Mouse (Mus musculus) c-Kit-positive CD71-positive TER-119-positive erythroid progenitor cells, embryonic 14.5 days (primary cell): ENCODE results near the gene Tmem200a.

Experiments
- DNase-seq: peaks from one replicate; pipeline ENCODE4 v3.0.0-alpha.2; 2013; ENCODE audit warnings: low spot score

Gene Tmem200a

DNA sequence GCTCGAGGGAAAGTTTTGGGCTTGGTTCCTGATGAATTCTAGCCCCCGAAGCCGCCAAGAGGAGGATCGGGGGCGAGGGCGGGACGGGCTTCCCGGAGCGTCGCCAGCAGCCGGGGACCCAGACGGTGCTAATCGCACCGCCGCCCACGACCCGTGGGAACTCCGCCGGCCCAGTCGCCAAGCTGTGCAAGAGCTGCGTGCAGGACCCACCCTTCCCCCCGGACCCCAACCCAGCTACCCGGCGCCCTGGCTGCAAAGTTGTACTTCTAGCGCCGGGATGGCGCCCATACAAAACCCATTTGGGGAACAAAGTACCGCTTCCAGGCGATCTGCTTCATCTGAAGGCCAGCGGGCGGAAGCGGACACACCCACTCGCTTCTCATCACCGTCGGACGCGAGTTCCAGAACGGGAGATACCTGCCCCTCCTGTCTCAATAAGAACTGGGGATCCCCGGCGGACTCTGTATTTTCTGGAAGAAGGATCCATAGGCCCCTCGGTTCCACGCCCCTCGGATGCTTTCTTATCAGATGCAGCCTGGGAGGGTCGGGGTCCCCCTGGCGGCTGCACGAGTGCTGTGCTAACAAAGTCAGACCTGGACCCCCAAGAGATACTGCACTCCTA lies at the start of gene Tmem200a:
Gene Tmem200a (minus strand): TSS at position 532 of the 622 bp plus-strand sequence.
- no peak for DNase-seq

DNA sequence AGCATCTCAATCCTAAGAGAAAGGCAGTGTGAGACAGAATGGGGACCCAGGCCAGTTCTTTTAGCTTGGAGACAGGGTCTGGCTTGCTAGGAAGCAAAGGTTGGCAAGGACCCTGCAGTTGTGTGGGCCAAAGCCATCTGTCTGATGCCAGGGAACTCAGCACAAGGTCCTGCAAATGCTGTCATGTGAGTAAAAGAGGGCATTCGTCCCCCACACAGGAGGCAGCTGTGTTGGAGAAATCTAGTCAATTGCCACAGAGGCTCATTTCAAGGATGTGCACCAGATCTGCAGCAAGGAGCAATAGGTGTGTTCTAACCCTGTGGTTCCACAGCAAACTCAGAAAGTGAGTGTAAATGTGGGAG lies 41.0 kb upstream of the Tmem200a start:
- no peak for DNase-seq

DNA sequence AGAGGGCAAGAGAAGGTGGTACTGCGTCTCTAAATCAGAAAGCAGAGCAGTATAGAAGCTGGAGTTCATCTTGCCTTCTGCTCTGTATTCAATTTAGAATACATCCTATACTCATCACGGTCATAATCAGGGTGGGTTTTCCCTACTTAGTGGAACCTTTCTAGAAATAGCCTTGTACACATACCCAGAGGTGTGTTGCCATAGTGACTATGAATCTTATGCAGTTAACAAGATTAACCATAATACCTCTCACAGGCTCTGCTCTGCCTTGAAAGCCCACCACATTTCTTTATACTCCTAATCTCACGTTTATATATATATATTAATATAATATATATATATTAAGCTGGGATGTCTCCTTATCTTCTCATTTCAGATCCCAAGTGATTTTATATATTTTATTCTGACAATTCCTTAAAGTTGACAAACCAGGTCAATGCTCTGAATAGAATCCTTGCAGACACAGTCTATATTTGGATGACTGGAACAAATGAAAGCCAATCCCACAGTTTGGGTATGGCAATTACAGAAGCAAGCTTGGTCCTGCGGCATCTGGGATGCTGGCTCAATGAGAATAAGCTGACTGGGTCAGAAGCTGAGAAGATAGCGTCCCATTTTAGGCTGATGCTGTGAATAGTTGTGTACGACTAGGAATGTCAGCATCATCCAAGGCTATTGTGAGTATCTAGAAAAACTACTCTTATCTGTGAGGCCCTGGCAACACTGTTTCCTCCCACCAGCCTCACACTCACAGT lies 40.4 kb upstream of the Tmem200a start:
- no peak for DNase-seq

DNA sequence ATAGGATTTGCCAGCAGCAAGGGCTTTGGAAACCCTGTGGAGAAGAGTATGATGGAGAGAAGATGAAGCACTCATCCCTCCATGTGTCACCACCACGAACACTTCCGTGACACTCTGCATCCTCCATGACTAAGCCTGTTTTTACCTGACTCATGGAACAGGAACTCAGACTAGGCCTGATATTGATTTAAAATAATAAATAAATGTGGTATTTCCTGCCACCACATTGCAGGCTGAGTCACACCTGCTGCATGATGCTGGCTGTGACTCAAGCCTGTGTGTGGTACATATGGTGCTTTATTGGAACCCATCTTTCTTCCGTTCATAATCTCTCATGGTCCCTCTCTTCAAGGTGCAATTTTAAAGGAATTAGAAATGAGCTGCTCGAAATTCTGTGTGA lies 35.6 kb upstream of the Tmem200a start:
- no peak for DNase-seq

DNA sequence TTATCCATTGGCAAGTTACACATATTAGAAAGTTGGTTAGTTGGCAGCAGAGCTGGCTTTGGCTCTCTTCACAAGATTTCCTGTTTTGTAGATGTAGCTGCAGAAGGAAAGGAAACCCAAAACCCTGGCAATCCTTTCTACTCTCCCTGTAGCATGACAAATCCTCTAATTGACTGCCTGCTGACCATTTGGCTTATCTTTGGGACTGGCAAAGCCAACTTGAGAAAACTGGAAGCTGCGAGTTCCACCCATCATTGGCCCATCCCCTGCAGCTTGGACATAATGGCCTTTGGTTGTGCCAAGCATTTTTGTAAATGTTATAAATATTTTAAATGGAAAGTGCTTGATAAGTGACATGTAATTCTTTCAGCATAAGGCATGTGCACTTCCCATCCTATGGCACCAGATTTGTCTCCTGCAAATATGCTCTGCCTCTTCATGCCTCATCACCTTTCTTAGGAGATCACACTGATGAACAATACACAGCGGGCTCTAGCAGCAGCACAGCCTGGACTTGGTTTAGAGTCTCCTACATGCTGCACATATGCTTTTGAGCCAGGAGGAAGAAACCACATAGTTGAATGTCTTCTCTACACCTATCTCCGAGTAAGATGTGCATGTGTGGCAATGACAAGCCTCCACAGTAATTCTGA lies 24.6 kb upstream of the Tmem200a start:
- DNase-seq: no peak

DNA sequence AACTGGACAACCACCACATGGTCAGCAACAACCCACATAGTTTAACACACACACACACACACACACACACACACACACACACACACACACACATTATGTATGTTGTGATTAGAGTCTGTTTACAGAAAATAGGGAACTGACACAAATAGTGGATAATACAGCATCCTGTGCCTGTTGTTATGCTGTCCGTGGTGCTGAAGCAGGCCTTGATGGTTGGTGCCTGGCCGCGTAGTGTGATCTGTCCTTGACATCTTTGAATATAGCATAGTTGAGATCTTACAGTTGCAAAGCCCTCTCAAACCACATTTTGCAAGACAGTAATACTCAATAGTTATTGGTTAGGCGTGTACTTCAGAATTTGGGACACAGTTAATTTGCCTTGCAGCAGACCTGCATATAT lies 3.2 kb upstream of the Tmem200a start:
- DNase-seq: no peak

DNA sequence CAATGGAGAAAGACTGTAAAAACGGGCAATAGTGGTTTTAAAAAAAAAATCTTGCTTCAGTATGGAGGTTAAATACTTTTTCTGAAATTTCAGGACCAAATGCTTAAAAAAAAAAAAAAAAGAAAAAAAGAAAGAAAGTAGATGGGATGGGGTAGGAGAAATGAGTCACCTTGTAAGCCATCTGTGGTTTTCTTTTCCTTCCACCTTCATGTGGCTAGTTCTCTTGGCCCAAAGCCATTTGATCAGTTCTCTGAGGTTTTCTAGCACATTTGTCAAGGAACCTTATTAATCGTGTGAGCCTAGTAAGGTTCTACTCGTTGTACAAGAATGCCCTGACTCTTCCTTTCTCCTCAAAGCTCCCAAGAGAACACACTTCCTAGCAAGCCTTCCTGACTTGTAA lies 826 bp upstream of the Tmem200a start:
- no peak for DNase-seq

DNA sequence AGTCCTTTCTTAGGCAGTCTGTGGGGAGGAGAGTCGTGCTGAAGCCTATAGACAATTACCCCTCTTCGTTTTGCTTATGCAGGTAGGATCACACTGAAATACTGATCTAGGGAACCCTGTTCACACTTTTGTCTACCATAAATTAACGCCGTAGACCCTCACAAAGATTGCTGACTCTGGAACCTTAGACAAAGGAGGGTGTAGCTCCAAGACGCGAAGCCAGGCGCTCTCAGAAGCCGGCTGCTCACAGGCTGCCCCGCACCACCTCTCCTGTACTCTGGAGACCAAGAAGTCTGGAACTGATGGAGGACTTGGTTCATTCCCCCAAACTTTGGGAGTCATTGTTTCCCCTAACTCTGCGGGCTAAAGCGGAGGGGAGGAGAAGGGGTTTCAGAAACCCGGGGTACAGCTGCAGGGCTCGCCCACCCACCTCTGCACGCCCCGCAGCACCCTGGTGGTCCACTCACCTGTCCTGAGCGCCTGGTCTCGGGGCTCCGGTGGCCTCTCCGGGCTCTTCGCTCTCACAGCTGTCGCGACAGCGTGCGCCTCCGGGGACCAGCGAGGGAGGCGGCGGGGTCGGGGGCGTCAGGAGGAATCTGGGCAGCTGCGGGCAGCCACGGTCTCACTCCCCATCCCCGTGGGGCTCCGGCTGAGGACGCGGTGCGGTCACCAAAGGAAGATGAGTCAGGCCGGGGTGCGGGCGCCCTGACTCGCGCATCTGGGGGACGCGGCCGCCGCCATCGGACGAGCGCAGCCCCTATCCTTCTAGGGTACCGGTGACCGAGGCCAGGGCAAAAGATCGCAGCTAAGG lies 976 bp downstream of the Tmem200a start, which contains the start of gene Gm9767:
Gene Gm9767 (plus strand): TSS at position 585 of the 811 bp plus-strand sequence.
- no peak for DNase-seq

DNA sequence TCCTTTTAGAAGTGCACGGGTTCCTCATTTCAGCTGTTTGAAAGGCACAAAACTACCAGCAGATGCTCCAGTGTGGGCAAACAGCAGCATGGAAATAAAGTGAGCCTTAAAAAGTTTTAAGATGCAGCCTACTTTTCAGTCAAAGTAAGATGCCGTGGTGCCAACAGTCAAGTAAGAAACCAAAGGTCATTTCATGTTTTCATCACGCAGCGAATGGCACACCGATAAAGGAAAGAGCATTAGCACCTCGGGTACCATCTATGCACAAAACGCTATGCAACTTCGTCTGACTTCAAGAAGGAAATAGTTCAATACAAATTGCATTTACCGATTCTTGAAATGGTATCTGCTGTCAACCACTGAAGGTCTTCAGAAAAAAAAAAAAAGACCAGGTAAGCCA lies 1.9 kb downstream of the Tmem200a start:
- DNase-seq: no peak

DNA sequence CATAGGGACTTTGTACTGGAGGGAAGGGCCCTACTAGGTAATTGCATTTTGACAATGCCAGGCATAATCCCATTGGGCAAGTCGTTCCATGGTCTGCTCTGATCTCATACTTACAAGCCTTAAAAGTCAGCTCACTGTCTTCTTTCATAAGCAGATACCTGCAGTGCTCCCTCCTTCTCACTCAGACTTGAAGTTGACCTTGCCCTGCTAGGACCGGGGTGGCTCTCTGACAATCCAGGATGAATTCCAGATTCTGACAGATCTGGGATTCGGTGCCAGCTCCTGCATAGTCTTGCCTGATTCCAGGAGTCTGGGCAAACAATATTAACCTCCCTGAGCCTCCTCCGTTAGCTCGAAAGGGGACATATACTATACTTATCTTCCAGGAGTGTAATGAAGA lies 6.9 kb downstream of the Tmem200a start:
- no peak for DNase-seq

DNA sequence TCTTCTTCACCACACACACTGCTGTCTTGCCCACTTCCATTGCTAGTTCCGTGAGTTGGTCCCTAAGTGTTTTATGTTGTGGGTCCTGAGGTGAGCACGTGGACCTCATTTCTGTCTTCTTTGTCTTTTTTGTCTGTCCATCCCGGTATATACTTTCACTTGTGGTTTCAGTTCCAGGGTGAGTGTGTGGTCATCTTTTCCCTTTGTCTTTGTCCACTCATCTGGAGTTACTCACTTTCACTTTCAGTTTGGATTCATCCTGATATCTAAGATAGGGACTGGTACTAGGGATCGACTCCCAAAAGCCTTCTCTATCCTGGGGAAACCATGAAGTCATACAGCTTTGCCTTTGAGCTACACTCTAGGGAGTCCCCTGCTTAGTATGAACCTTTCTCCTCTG lies 15.8 kb downstream of the Tmem200a start:
- DNase-seq: no peak

DNA sequence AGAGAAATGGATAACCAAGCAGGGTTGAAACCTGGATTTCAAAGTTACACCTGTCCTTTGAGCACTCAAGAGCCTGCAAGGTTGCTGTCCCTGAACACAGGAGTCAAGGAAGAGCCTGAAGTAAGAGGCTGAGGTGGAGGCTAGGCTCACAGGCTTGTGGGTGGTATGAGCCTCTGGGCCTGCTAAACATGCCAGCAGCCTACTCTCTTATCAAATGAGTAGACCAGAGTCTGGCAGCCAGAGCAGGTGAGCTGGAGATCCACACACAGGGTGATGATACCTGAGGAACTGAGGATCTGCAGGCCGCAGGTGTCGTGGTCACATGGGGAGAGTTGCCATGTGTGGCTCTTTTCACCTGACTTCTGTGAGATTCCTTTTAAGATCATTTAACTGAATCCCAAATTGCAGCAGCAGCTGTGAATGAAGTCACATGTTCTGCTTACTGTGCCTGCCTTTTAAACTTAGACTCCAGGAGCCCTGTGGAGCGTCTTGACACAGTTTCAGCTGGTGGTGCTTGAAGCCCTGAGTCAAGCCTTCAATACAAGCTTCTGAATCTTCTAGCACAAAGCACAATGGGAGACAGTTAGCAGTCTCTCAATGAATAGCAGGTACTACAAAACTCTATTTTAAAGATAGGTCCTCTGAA lies 19.1 kb downstream of the Tmem200a start:
- DNase-seq: no peak

DNA sequence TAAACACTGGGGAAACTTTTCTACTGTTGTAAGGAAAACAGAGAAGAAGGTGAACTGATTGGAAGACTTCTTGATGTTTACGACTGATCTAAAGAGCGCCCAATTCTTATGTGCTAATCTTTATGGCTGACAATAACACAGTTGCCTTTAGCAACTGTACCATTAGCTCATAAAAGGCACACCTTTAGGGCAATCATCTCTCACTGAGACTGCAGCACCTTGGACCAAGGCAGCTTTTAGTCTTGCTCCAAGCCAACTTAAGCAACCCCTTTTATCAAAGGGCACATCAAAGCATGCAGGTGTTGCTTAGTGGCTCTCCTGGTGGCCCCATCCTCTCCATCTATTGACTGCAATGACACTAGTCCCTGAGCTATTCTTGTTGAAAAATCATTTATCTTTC lies 27.7 kb downstream of the Tmem200a start:
- DNase-seq: no peak

DNA sequence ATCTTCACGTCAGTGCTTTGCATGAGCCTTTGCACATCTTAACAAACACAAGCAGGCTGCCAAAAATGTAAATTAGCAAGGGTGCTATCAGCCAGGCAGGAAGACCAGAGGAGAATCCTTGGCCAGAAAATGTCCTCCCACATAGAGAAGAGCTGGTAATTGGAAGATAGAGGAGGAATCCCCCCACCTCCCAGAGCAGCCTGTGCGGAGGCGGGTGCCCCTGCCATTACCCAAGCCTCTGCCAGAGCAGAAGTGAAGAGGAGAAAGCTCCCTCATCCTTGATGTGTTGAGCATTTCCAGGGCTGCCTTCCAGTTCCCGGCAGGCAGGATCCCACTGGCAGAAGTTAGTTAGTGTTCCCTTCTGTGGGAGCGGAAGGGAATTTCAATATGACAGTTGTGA lies 43.9 kb downstream of the Tmem200a start:
- no peak for DNase-seq

DNA sequence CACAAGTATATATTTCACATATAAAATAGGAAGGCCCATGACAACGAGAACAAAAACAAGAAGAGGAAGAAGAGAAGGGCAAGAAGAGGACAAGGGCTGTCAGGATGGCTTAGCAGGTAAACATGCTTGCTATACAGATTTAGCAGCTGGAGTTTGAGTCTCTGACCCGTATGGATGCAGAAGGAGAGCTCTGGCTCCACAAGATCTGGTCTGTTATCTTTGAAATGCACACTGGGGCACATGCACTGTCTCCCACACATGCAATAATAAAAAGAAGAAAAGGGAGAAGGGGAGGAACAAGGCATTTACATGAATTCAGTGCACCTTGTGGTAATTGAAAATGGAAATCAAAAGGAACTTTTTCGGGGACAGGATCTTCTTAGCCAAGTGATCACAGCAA lies 60.1 kb downstream of the Tmem200a start:
- no peak for DNase-seq

DNA sequence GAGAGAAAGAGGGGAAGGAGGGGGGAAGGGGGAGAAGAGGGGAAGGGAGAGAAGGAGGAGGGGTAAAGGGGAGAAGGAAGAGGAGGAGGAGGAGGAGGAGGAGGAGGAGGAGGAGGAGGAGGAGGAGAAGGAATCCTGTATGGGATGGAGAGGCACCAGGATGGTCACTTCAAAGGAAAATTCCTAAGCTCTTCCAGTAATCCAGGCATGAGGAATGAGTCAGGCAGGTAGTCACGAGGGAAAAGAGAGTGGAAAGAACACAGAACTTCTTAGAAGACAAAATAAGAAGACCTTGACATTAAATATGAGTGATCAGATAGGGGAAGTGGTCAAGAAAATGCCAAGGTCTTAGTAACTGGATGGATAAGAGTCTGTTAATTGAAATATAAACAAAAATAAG lies 64.6 kb downstream of the Tmem200a start:
- no peak for DNase-seq

DNA sequence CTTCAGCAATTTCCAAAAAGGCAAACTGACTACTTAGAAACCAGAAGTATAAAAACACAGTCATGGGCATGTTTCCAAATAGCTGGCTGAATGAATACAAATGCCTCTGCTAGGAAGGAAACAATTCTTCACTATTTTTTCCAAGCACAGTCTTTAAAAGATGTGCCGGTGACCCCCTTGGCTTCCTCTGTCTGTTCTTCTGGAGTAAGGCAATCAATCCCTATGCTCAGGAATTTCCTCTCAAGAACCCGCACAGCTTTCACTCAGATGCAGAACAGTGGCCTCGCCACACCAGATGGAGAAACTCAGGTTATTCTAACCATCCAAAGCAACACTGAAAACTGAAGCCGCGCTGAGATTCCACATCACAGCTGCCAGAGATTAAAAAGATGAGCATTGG lies 69.9 kb downstream of the Tmem200a start:
- no peak for DNase-seq

DNA sequence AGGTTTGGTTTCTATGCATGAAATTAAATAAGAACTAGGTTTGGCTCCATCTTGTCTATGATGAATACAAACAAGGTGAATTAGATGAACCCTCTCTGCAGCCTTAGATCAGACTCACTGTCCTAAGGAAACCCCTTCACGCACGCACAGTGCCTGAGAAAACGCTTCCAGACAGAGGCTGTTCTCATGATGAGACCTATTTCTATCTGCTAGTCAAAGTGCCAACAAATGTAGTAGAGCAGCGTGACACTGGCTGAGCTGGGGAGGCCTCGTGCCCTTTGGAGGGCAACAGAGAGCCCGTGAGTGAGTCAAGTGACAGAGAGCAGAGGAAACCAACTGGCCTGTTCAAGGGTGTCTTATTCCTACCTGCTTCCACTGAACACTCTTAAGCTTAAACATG lies 73.4 kb downstream of the Tmem200a start:
- no peak for DNase-seq

DNA sequence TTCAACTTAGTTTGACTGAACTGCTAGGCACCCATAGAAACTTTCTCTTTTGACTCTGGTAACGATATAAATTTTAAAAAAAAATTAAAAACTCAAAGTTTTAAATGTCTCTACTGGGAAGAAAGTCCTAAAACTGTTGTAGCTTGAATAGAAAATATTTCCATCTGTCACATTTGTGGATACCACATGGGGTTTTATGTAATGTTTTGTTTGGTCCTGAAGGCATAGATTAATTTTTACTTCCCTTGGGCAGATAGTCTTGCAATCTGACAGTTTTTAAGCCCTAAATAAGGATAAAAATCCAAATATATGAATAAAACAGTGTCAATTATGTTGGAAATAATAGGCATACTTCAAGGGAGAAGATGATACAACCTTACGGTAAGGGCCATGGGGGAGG lies 78.0 kb downstream of the Tmem200a start:
- DNase-seq: no peak

DNA sequence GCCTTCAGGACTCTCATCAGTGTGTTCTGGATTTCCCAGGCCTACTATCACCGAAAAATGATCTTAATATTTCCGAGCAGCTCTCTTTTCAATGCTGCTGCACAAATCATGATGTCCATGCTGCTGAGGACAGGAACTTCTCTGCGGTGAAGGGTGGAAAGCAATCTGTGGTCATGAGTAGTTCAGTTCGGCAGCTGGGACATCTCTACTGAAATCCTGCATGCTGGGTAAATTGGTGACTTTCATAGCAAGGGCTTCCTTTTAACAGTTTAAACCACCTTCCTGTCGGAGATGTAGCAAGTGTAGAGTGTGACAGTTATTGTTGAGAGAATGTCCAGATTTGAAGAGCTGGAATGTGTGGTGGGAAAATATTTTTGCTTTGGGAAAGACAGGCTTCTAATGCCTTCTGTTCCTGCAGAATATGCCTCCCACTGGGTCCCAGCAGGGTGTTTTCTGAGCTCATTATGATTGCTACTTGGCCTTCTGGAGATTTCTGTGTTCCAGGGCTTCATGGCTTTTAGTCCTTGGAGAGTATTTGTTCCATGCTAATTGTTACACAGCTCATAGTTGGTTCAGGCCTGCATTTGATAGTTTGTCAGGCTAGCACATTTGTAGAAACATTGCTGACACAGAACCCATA lies 79.4 kb downstream of the Tmem200a start:
- DNase-seq: no peak

DNA sequence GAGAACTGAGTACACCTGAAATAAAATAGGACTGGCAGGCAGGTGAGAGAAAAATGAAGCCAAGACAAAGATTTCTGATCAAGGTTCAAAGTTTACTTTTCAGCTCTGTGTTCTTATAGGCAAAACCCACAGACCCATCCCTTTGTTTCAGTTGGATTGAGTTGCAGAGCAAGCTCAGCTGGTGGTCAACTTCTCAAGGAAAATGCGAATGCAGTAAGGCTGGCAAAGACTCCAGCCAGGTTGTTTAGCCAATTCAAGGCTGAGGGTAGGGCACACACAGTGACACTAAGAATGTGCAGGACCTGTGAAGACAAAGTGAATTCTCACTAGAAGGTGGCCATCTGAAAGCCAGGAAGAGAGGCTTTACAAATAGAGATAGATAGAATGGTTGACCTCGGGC lies 94.8 kb downstream of the Tmem200a start:
- no peak for DNase-seq

DNA sequence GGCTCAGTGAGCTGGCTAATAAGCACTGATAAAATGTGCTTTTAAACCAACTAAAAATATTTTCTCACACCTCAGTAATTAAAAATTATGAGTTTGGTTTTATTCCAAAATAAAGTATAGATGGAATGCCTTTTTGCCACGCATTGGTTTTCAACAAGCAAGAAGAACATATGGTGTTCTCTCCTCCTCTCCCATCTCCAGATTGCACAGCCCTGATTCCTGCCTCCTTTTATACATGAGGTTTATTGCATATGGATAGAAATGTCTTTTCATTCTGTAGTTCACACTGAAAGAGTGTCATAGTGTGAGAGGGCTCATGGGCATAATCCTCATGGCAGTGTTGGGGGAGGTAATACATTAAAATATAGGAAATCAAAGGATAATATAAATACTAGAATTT lies 96.2 kb downstream of the Tmem200a start:
- DNase-seq: no peak
